Mouse (Mus musculus): ENCODE data around the gene Sept9.
A peak's percentile ranks its signal among the peaks of the same experiment; 100 is the strongest.

The Sept9 gene

DNA sequence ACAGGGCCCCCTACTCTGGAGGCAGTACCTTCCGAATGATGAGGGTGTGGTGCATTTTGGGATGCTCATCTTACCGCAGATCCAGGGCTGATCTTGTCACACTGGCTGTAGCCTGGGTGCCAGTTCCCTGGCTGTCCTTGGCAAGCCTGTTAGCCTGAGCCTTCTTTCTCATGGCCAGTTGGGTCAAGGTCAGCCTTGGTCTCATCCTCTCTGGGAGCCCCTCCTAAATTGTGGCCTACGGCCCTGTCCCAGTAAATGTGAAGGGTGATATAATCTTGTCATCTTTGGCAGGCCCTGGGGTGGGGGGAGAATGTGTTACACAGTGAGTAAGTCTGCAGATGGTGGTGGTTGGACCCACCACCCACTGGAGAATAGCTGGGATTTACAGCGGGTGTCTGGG, 147.8 kb downstream of the Sept9 start:
- DNase-seq (ENCODE audit: inconsistent ontology term), result no peak

- DNase-seq (ENCODE audit: inconsistent ontology term), result no peak
Measured at GRCm38 (mm10) chr11:117348429-117349103, 149.1 kb downstream of the Sept9 start.

- DNase-seq (ENCODE audit: inconsistent ontology term), result peak; percentile 45
Measured at GRCm38 (mm10) chr11:117349429-117350363, 150.2 kb downstream of the Sept9 start.

- DNase-seq (ENCODE audit: inconsistent ontology term), result no peak
Measured at GRCm38 (mm10) chr11:117350462-117351222, 151.2 kb downstream of the Sept9 start.

DNA sequence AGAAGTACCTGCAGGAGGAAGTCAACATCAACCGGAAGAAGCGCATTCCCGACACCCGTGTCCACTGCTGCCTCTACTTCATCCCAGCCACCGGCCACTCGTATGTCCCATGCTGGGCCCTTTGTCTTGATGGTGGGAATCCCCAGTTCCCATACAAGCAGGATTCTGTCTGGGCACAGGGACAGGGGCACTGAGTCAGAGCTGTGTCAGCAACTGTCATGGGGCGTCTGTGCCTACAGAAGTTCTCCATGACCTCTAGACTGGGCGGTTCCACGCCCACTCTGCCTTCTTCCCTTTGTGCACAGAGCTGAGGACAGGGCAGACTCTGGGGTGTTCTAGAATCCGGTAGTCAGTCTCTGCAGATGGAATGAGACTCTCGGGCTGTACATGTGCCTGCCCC, 153.7 kb downstream of the Sept9 start:
- DNase-seq (ENCODE audit: inconsistent ontology term), result peak; percentile 73

- no peak for DNase-seq (ENCODE audit: inconsistent ontology term)
Measured at GRCm38 (mm10) chr11:117354107-117354506, 154.6 kb downstream of the Sept9 start.

DNA sequence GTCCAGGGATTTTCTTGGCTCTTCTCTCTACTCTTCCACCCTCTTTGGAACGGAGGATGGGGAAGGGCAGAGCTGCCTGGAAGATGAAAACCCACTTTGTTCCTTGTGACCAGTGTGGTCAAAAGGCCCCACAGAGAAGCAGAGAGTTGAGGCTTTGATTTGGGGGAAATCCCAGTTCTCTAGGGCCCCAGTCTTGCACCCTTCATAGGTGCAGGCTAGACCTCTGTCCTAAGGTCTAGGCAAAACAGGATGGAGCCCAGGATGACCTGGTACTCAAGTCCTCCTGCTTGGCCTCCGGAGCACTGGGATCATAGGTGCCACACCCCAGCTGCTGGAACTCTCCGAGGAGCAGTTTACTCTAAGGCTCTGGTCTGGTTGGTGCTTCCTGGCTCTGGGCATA, 157.5 kb downstream of the Sept9 start:
- no peak for DNase-seq (ENCODE audit: inconsistent ontology term)

DNA sequence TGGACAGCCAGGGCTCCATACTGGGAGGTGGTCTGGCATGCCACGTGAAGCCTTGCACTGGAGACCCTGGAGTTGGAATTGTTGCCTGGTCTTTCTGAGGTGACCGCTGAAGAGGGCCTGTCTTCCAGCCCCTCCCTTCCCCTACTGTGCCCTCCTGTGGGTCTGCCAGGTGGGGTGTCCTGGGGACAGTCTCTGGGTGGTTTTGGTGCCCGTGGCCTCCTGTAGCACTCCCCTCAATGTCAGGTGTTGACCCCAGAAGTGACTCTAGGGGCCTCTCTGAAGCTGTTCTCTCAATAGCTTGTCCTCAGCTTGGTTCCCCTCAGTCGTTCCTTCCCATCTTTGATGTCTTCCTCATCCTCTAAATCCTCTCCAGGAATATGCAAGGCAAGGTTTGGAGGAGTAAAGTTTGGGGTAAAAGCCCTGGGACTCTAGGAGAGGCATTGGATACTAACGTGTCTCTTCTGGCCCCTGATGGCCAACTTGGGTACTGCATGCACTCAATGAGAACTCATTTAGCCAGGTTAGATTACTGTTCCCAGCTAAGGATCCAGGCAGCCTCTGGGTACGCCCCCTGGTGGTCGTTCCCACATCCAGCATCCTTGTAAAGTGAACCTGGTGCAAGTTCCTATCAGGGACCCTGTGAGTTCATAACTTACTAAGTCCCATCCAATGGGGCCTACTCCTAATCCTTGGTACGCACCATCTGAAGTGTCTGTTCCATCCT, 158.6 kb downstream of the Sept9 start:
- DNase-seq (ENCODE audit: inconsistent ontology term), result peak; percentile 93

GRCm38 (mm10) chr11:117359161-117359560, 159.7 kb downstream of the Sept9 start:
- DNase-seq (ENCODE audit: inconsistent ontology term), result no peak

DNA sequence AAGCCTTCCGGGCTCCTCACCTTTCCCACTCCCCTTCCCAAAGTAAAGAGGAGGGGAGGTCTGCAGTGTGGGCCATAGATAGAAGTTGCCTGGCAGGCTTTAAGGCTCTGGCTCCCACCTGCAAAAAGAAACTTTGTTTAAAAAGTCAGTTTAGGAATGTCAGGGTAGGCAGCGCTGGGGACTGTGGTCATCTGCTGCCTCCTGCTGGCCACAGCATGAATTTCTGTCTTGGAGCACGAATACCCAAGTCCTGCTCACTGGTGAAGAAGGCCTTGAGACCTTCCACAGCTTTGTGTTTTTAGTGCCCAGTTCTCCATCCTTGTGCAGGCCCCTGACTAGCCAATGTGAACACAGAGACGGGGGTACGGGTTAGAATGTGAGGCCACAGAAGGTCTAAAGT, 160.4 kb downstream of the Sept9 start:
- no peak for DNase-seq (ENCODE audit: inconsistent ontology term)

- no peak for DNase-seq (ENCODE audit: inconsistent ontology term)
Measured at GRCm38 (mm10) chr11:117360561-117360960, 161.1 kb downstream of the Sept9 start.

GRCm38 (mm10) chr11:117362307-117362706, 162.8 kb downstream of the Sept9 start:
- DNase-seq (ENCODE audit: inconsistent ontology term), result no peak

GRCm38 (mm10) chr11:117363918-117364317, 164.5 kb downstream of the Sept9 start:
- DNase-seq (ENCODE audit: inconsistent ontology term), result no peak

DNA sequence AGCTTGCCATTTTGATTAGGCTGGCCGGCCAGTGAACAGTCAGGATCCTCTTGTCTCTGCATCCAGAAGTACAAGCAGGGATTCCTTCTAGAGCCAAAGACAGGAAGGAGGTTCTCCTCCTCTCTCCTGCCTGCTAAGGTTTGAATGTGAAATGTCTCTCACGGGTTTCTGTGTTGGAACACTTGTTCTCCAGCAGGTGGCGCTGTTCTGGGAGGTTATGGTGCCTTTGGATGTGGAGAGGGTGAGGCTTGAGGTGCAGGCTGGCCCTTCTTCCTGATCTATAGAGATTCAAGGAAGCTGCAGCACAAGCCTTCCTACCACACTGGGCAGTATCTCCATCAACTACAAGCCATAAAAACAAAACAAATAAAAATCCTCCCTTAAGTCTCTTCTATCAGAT, 167.0 kb downstream of the Sept9 start:
- no peak for DNase-seq (ENCODE audit: inconsistent ontology term)

GRCm38 (mm10) chr11:117366861-117367357, 167.4 kb downstream of the Sept9 start:
- no peak for DNase-seq (ENCODE audit: inconsistent ontology term)

GRCm38 (mm10) chr11:117367937-117368336, 168.5 kb downstream of the Sept9 start:
- DNase-seq (ENCODE audit: inconsistent ontology term), result no peak

DNA sequence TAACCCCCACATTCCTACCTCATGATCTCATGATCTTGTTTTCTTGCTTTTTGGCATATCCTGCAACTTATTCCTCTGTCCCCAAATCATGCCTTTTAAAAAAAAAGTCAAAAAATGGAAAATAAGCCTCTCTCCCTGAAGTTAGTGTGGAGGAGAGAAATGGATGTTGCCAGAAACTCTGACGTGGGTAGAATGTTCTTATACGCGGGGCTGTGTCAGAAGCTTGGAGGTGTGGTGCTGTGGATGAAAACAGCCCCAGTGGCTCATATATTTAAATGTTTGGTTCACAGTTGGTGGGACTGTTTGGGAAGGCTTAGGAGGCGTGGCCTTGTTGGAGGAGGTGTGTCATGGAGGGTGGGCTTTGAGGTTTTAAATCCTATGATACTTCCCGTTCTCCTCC, 169.9 kb downstream of the Sept9 start:
- no peak for DNase-seq (ENCODE audit: inconsistent ontology term)

GRCm38 (mm10) chr11:117370262-117370850, 170.9 kb downstream of the Sept9 start:
- no peak for DNase-seq (ENCODE audit: inconsistent ontology term)

DNA sequence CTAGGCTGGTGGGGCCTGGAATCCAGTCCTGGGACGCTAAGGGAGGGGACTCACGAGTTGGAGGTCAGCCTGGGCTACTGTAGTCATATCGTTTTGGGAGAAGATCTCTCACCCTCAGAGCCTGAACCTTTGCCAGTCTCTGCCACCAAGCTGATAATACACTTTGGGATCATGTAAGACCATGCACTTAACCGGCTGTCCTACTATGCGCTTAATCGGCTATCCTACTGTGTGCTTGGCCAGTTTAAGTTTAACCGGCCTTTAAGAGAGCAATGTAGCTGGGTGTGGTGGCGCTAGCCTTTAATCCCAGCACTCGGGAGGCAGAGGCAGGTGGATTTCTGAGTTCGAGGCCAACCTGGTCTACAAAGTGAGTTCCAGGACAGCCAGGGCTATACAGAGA, 173.1 kb downstream of the Sept9 start:
- DNase-seq (ENCODE audit: inconsistent ontology term), result no peak

DNA sequence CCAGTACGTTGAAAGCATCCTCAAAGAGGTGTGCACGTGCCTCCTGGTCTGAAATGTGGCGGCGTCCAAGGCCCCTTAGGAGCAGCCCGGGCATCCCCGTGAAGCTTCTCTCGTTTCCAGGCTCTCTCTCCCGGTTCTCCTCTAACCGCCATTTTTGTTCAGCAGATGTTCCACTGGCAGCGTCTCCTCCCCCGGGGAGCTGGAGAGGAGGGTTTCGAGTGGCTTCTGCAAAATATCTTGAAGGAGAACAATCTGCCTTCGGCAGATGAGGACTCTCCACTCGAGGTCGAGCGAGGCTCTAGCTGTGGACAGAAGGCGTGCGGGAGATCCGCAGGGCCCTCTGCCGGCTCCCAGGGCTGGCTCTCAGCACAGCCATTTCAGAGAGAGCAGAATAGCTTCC, 173.7 kb downstream of the Sept9 start:
- no peak for DNase-seq (ENCODE audit: inconsistent ontology term)

DNA sequence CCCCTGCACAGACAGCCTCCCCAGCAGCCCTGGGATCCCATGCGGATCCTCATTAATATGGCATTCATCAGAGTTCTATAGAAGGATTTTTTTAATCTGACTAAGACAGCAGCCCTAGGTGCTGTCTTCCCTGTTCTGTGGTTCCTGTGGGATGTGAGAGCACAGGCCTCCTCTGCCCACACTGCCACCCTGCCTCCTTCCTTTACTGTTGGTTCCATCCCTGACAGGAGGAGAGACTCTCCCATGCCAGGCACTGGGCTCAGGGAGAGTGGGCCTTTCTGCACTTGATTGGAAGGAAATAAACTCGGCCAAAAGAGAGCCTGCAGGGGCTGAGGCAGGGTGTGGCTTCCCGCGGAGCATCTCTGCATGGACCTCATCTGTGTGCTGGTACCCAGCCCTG, 174.4 kb downstream of the Sept9 start:
- DNase-seq (ENCODE audit: inconsistent ontology term), result no peak
